Mouse (Mus musculus) cortical plate, adult 2 months (tissue): ENCODE data around the gene Zzef1.

Experiments used
- CTCF ChIP-seq: fragments of 200-500 bp; IDR thresholded peaks from 2 replicates; pipeline ENCODE4 v1.5.1; 2011; ENCODE audit warnings: mild to moderate bottlenecking, control low read depth, low read length; ENCODE audit not compliant: insufficient read depth; ENCODE audit errors: extremely low read depth
- POLR2A ChIP-seq: fragments of 200-500 bp; IDR thresholded peaks from 2 replicates; pipeline ENCODE4 v1.6.1; 2011; ENCODE audit warnings: mild to moderate bottlenecking, low read length, control low read depth; ENCODE audit not compliant: insufficient read depth; ENCODE audit errors: extremely low read depth

GRCm38 (mm10) chr11:72814188-72814587, 18.2 kb downstream of the Zzef1 start:
- no peak for TF ChIP-seq POLR2A
- no peak for TF ChIP-seq CTCF
